ENCODE assay signal across 24 mouse cellular contexts in the genomic region with DNA sequence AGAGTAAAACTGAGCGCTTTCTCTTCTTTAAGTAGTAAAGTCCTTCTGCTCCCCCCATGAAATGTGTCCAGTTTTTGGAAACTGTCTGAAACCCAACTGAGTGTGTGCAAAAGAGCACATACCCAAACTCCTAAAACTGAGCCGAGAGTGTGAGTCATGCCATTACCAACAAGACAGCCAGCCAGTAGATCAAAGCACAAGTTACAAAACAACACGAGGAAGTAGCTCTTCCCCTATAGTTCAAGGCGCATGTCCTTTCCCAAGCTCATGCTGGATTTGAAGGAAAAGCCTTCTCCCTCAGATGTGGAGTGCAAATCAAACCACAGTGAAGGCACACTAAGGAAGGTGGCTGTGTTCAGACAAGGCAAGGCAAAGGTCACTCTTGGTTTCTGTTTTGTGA. TPM values are rescaled to one million over a fixed set of nuclear protein-coding genes. Genes with fewer than 3 reads are reported as not detected.
DNase-seq lines count a peak whose midpoint lies in the region; ATAC-seq and TF ChIP-seq lines count a peak whose summit lies in the region.
"Had no signal": no experiment of that assay in that cellular context is flagged by ENCODE, and none has a peak within 500 bp of the region (broad histone marks: within the 10 kb centered on the region; RNA-seq: fewer than 3 reads in every experiment).

No protein-coding gene starts in this region.

- dilution Hi-C loops in CH12.LX (cut with MboI; ENCODE audit: extremely low pct_ligation_motif_present, extremely low pct_unique_long_range_greater_than_20kb, low sequenced_read_pairs): no loop called here

- peaks cover 32 to 70% of the 10 kb centered on the region in 2 experiments for H3K4me1 ChIP-seq in CH12.LX (ENCODE audit: control insufficient read depth in 1 of 2, insufficient read depth in 2 of 2)
- H3K4me1 ChIP-seq in liver, postnatal 0 days (ENCODE audit: insufficient read depth): 0 out of 2 replicates have a peak, but pooled peaks cover 2% of the 10 kb centered on the region
- H3K4me1 ChIP-seq: embryonic facial prominence, embryonic 15.5 days; forebrain, embryonic 15.5 days; heart, embryonic 10.5 days had no signal

- in situ Hi-C loops in CH12.LX (cut with MboI; ENCODE audit: low pct_ligation_motif_present, low pct_unique_long_range_greater_than_20kb, low sequenced_read_pairs): no loop called here

- peak; percentile 58; the same call in 1 of the 2 replicates for TF ChIP-seq EP300 in CH12.LX (IDR thresholded peaks at IDR 0.05; ENCODE audit: low read length)
- TF ChIP-seq EP300 in liver, postnatal 0 days (IDR thresholded peaks at IDR 0.05; ENCODE audit: low read depth): no peak

- H3K27me3 ChIP-seq in CH12.LX (replicated peaks) (no peaks in the 10 kb centered on the region), myocyte (ENCODE audit: control insufficient read depth, insufficient read depth, insufficient read length) (no peaks in the 10 kb centered on the region)
- no peaks in the 10 kb centered on the region for H3K27me3 ChIP-seq in liver, postnatal 0 days (ENCODE audit: insufficient read depth, low read length)
- H3K27me3 ChIP-seq: embryonic facial prominence, embryonic 15.5 days; forebrain, embryonic 15.5 days; hindbrain, embryonic 12.5 days had no signal

- 70% methylated on average over 4 of the region's 4 CpGs for WGBS in liver, postnatal 0 days (ENCODE audit: insufficient replicate concordance)

- H3K4me2 ChIP-seq in CH12.LX (ENCODE audit: insufficient read depth, low read depth, poor library complexity, severe bottlenecking): no peak overlapping the region
- H3K4me2 ChIP-seq in myocyte (ENCODE audit: low read depth): peak overlapping the region; percentile 10
- H3K4me2 ChIP-seq in liver, postnatal 0 days (ENCODE audit: low read depth, low read length): no peak overlapping the region
- H3K4me2 ChIP-seq: embryonic facial prominence, embryonic 15.5 days; forebrain, embryonic 15.5 days; hindbrain, embryonic 12.5 days had no signal

- H3K9ac ChIP-seq in CH12.LX (ENCODE audit: insufficient read depth, low read depth): peak overlapping the region; percentile 30; the same call in 1 of the 2 replicates
- no peak overlapping the region for H3K9ac ChIP-seq in liver, postnatal 0 days (replicated peaks)
- H3K9ac ChIP-seq: embryonic facial prominence, embryonic 15.5 days; forebrain, embryonic 15.5 days; hindbrain, embryonic 12.5 days had no signal

- no peak for TF ChIP-seq CTCF in CH12.LX (conservative IDR thresholded peaks at IDR 0.05 in 1 of 2, IDR thresholded peaks at IDR 0.05 in 1 of 2; ENCODE audit: low read depth in 2 of 2, low read length in 2 of 2)
- no peak for TF ChIP-seq CTCF in liver, postnatal 0 days (IDR thresholded peaks at IDR 0.05; ENCODE audit: low read depth)

- no peak; the same call in 1 of the 2 replicates for TF ChIP-seq RAD21 in CH12.LX (IDR thresholded peaks at IDR 0.05; ENCODE audit: low read depth, low read length)

- H3K4me3 ChIP-seq in CH12.LX (replicated peaks in 1 of 3; ENCODE audit: low read depth in 2 of 3, low read length in 2 of 3, poor library complexity in 1 of 3) (no peak overlapping the region), myocyte (no peak overlapping the region)
- H3K4me3 ChIP-seq in liver, postnatal 0 days (ENCODE audit: low read depth, low read length): no peak overlapping the region
- H3K4me3 ChIP-seq: embryonic facial prominence, embryonic 15.5 days; erythroblast, embryonic 14.5 days; forebrain, embryonic 15.5 days; heart, embryonic 10.5 days; hindbrain, embryonic 12.5 days had no signal

- peak; percentile 14 for DNase-seq in lung, postnatal 36 days
- DNase-seq in lung, postnatal 4 days: no peak
- DNase-seq in CH12.LX (ENCODE audit: extremely low read depth): no peak
- DNase-seq in liver, postnatal 0 days: no peak
- DNase-seq: adrenal gland, adult 8-10 months; cerebellum, adult 2 months; cerebellum, postnatal 10 days; gastrocnemius, postnatal 14 days; heart, postnatal 10 days; heart, postnatal 4 days had no signal

- TF ChIP-seq POLR2A in CH12.LX (IDR thresholded peaks at IDR 0.05; ENCODE audit: low read depth, low read length) (no peak), myocyte (IDR thresholded peaks at IDR 0.05; ENCODE audit: insufficient read length, low read depth) (no peak)

- peak overlapping the region; percentile 78 for H3K27ac ChIP-seq in CH12.LX (ENCODE audit: insufficient read depth, low read depth)
- H3K27ac ChIP-seq in liver, postnatal 0 days (ENCODE audit: low read depth): no peak overlapping the region
- H3K27ac ChIP-seq: embryonic facial prominence, embryonic 15.5 days; forebrain, embryonic 15.5 days; heart, embryonic 10.5 days; hindbrain, embryonic 12.5 days had no signal

- peaks cover 71 to 75% of the 10 kb centered on the region in 2 experiments for H3K36me3 ChIP-seq in CH12.LX (replicated peaks in 1 of 2; ENCODE audit: control insufficient read depth in 1 of 2, insufficient read depth in 1 of 2, low read length in 1 of 2)
- no peaks in the 10 kb centered on the region for H3K36me3 ChIP-seq in myocyte (ENCODE audit: control insufficient read depth, insufficient read depth)
- H3K36me3 ChIP-seq in liver, postnatal 0 days (replicated peaks; ENCODE audit: insufficient read depth, low read length): peaks cover 16% of the 10 kb centered on the region; the same call in 1 of the 2 replicates
- H3K36me3 ChIP-seq: embryonic facial prominence, embryonic 15.5 days; forebrain, embryonic 15.5 days; heart, embryonic 10.5 days; hindbrain, embryonic 12.5 days had no signal

- no peaks in the 10 kb centered on the region for H3K9me3 ChIP-seq in CH12.LX (replicated peaks; ENCODE audit: low read length)
- no peaks in the 10 kb centered on the region for H3K9me3 ChIP-seq in liver, postnatal 0 days (ENCODE audit: low read length)
- H3K9me3 ChIP-seq: embryonic facial prominence, embryonic 15.5 days; forebrain, embryonic 15.5 days; heart, embryonic 10.5 days; hindbrain, embryonic 12.5 days had no signal

- peaks cover 2% of the 10 kb centered on the region for H3K79me2 ChIP-seq in CH12.LX (replicated peaks; ENCODE audit: control insufficient read depth, extremely low read depth, insufficient read depth, poor library complexity, severe bottlenecking)
- no peaks in the 10 kb centered on the region for H3K79me2 ChIP-seq in myocyte (ENCODE audit: control insufficient read depth, insufficient read depth)

- peak; percentile 33 for ATAC-seq in granulocyte monocyte progenitor cell, adult 5-6 weeks (replicated peaks; ENCODE audit: poor library complexity, severe bottlenecking)
- ATAC-seq in frontal cortex, adult (ENCODE audit: low TSS enrichment): no peak
- no peak for ATAC-seq in liver, postnatal 0 days
- ATAC-seq: activated CD4-positive, CD25-positive, alpha-beta regulatory T cell, adult 4 months; forebrain, embryonic 15.5 days; hindbrain, embryonic 16.5 days; inflammation-experienced regulatory T-cells, adult 6 months; intestine, postnatal 0 days; Patski had no signal

- no peak overlapping the region for H3ac ChIP-seq in myocyte (ENCODE audit: control insufficient read depth, insufficient read length)

TF ChIP-seq in CH12.LX, 34 proteins besides CTCF, POLR2A, EP300 and RAD21 (continues in another document):
- TF ChIP-seq TBP (conservative IDR thresholded peaks at IDR 0.05; ENCODE audit: low read depth, low read length): no peak
- no peak for TF ChIP-seq MXI1 (IDR thresholded peaks at IDR 0.05; ENCODE audit: low read depth, low read length)
- TF ChIP-seq POLR2AphosphoS2 (IDR thresholded peaks at IDR 0.05; ENCODE audit: low read depth, low read length): no peak
- no peak for TF ChIP-seq SIN3A (IDR thresholded peaks at IDR 0.05; ENCODE audit: low read length)
- TF ChIP-seq BHLHE40 (IDR thresholded peaks at IDR 0.05; ENCODE audit: low read depth, low read length): peak; percentile 41; the same call in 1 of the 2 replicates
- TF ChIP-seq JUN (IDR thresholded peaks at IDR 0.05; ENCODE audit: insufficient read depth, low read depth, low read length): no peak
- peak; percentile 41; the same call in 1 of the 2 replicates for TF ChIP-seq IRF4 (IDR thresholded peaks at IDR 0.05; ENCODE audit: low read depth, low read length)
- 0 out of 2 replicates have a peak, but pooled peaks have one; percentile 23 for TF ChIP-seq ELF1 (IDR thresholded peaks at IDR 0.05; ENCODE audit: low read depth, low read length)
- TF ChIP-seq USF2 (conservative IDR thresholded peaks at IDR 0.05; ENCODE audit: low read depth, low read length): no peak
- TF ChIP-seq MAZ (IDR thresholded peaks at IDR 0.05; ENCODE audit: low read depth, low read length): 0 out of 2 replicates have a peak, but pooled peaks have one; percentile 51
- 0 out of 2 replicates have a peak, but pooled peaks have one; percentile 38 for TF ChIP-seq NRF1 (IDR thresholded peaks at IDR 0.05; ENCODE audit: low read depth, low read length)

TF ChIP-seq in myocyte, 11 proteins besides CTCF, POLR2A, EP300 and RAD21:
- no peak for TF ChIP-seq CEBPB (IDR thresholded peaks at IDR 0.05; ENCODE audit: insufficient read depth, poor library complexity, severe bottlenecking)
TF ChIP-seq in myocyte: peak in this region for 0.

RNA-seq across cellular contexts. Expression of a gene that starts 17.5 kb away (rescaled TPM):
- total RNA-seq in CH12.LX (2012; rRNA removed) (28.5 and 35.8 TPM in 2 replicates), CH12.LX (2014; rRNA removed) (38.0 and 40.6 TPM in 2 replicates)
- polyA plus RNA-seq in CH12.LX (2012; ENCODE audit: insufficient read length, low read depth) (29.7 and 35.4 TPM in 2 replicates), myocyte (2012; fragmentation: generic; extraction: Trizol) (not detected)
- 75.7 and 77.4 TPM in 2 replicates for total RNA-seq in granulocyte monocyte progenitor cell, adult 5-6 weeks (2014; fragmentation: Nextera tagmentation)
- total RNA-seq in granulocyte monocyte progenitor cell, adult 5-6 weeks (2017): 43.9 and 49.9 TPM in 2 replicates
- polyA plus RNA-seq in liver, postnatal 0 days (2015; fragmentation: Nextera tagmentation; extraction: Ambion mirVana): 2.8 and 3.3 TPM in 2 replicates
- polyA plus RNA-seq: C2C12, Patski had no signal
